10 mouse cellular contexts compared by ENCODE assay signal in genomic region chr2:152781031-152781711, GRCm38 (mm10). TPM values are rescaled to one million over a fixed set of nuclear protein-coding genes. Genes with fewer than 3 reads are reported as not detected.
DNase-seq lines count a peak whose midpoint lies in the region; ATAC-seq and TF ChIP-seq lines count a peak whose summit lies in the region.
"Had no signal": no experiment of that assay in that cellular context is flagged by ENCODE, and none has a peak within 500 bp of the region (broad histone marks: within the 10 kb centered on the region; RNA-seq: fewer than 3 reads in every experiment).

No protein-coding gene starts in this region.

- intact Hi-C loops in left cerebral cortex, adult 2 months (cut with DNase I): no loop called here
- intact Hi-C loops in left cerebral cortex, postnatal 36 days (cut with DNase I): no loop called here

- H3K36me3 ChIP-seq in limb, embryonic 10.5 days: peaks cover 49% of the 10 kb centered on the region

- no peak for ATAC-seq in CD4-positive, CD25-positive, alpha-beta regulatory T cell, adult 4 months

- peaks cover 17% of the 10 kb centered on the region for H3K4me1 ChIP-seq in limb, embryonic 10.5 days

- no peak overlapping the region for H3K4me3 ChIP-seq in left cerebral cortex, adult 2 months
- no peak overlapping the region for H3K4me3 ChIP-seq in limb, embryonic 10.5 days

- H3K27me3 ChIP-seq in limb, embryonic 10.5 days (ENCODE audit: low read depth, poor library complexity, severe bottlenecking): no peaks in the 10 kb centered on the region

- H3K27ac ChIP-seq in left cerebral cortex, adult 2 months: peak overlapping the region; percentile 76
- 0 out of 2 replicates have a peak overlapping the region, but pooled peaks have one; percentile 26 for H3K27ac ChIP-seq in limb, embryonic 10.5 days

- 87% methylated on average over 3 of the region's 3 CpGs for WGBS in limb, embryonic 10.5 days

- H3K9me3 ChIP-seq in limb, embryonic 10.5 days (replicated peaks): no peaks in the 10 kb centered on the region

- peak; percentile 51 to 76 for DNase-seq in adrenal gland, adult (ENCODE audit: inconsistent age in 2 of 2, low spot score in 1 of 2)
- DNase-seq in adrenal gland, postnatal 4 days (ENCODE audit: low spot score in 2 of 2): no peak
- no peak for DNase-seq in left cerebral cortex, adult 2 months (ENCODE audit: extremely low spot score in 1 of 2, low spot score in 2 of 2)
- DNase-seq in left cerebral cortex, postnatal 36 days (ENCODE audit: low spot score in 2 of 2): no peak
- DNase-seq in adrenal gland, postnatal 10 days: peak; percentile 50
- DNase-seq in limb, embryonic 10.5 days (ENCODE audit: low spot score): no peak
- DNase-seq in ovary, postnatal 36 days (ENCODE audit: low spot score): no peak
- DNase-seq: cerebellum, adult 9-11 months; right cerebral cortex, postnatal 25 days had no signal

- TF ChIP-seq CTCF in left cerebral cortex, adult 2 months (IDR thresholded peaks at IDR 0.05): no peak

RNA-seq across cellular contexts. Expression of gene Cox4i2, which starts 27.2 kb away (rescaled TPM):
- total RNA-seq in adrenal gland, postnatal 4 days (2021): 1 to 10 TPM; 4.2 to 4.9 TPM
- 1 to 10 TPM; 1.7 to 1.9 TPM for total RNA-seq in left cerebral cortex, adult 2 months (2021)
- 1 to 10 TPM; 1.7 to 1.8 TPM for total RNA-seq in left cerebral cortex, postnatal 36 days (2021)
- total RNA-seq in adrenal gland, postnatal 10 days (2021): 1 to 10 TPM; 8.0 to 8.3 TPM
- polyA plus RNA-seq in limb, embryonic 10.5 days (2016; fragmentation: Nextera tagmentation; extraction: Ambion mirVana): 11.2 and 18.4 TPM in 2 replicates
- polyA plus RNA-seq in CD4-positive, CD25-positive, alpha-beta regulatory T cell, adult 4 months (2017; shearing (Covaris generic)): under 1 TPM in 1 of 2 experiments, not detected in 1; 0.46 TPM

RNA-seq across cellular contexts. Expression of gene Id1, which starts 45.1 kb away (rescaled TPM):
- 100 to 1,000 TPM; 103 to 129 TPM for total RNA-seq in adrenal gland, postnatal 4 days (2021)
- total RNA-seq in left cerebral cortex, adult 2 months (2021): 10 to 100 TPM; 22.4 to 24.2 TPM
- total RNA-seq in left cerebral cortex, postnatal 36 days (2021): 10 to 100 TPM; 22.9 to 23.9 TPM
- 100 to 1,000 TPM; 112 to 182 TPM for total RNA-seq in adrenal gland, postnatal 10 days (2021)
- polyA plus RNA-seq in limb, embryonic 10.5 days (2016; fragmentation: Nextera tagmentation; extraction: Ambion mirVana): 132 and 178 TPM in 2 replicates
- polyA plus RNA-seq in CD4-positive, CD25-positive, alpha-beta regulatory T cell, adult 4 months (2017; shearing (Covaris generic)): under 1 TPM; 0.75 to 0.82 TPM

RNA-seq across cellular contexts. Expression of gene Bcl2l1, which starts 50.4 kb away (rescaled TPM):
- 10 to 100 TPM; 63.5 to 64.6 TPM for total RNA-seq in adrenal gland, postnatal 4 days (2021)
- total RNA-seq in left cerebral cortex, adult 2 months (2021): 100 to 1,000 TPM; 133 to 135 TPM
- 100 to 1,000 TPM; 128 to 133 TPM for total RNA-seq in left cerebral cortex, postnatal 36 days (2021)
- 10 to 100 TPM; 49.3 to 56.2 TPM for total RNA-seq in adrenal gland, postnatal 10 days (2021)
- polyA plus RNA-seq in limb, embryonic 10.5 days (2016; fragmentation: Nextera tagmentation; extraction: Ambion mirVana): 90.1 and 103 TPM in 2 replicates
- 10 to 100 TPM; 55.5 to 75.0 TPM for polyA plus RNA-seq in CD4-positive, CD25-positive, alpha-beta regulatory T cell, adult 4 months (2017; shearing (Covaris generic))

Comparison
In these comparisons a context has a peak if more than half of its experiments do, and no peak if none do; other contexts are left out.
1. DNase-seq: peak in adrenal gland, adult (2 of 2) and adrenal gland, postnatal 10 days (single experiment); none in adrenal gland, postnatal 4 days (0 of 2), left cerebral cortex, adult 2 months (0 of 2), left cerebral cortex, postnatal 36 days (0 of 2), limb, embryonic 10.5 days (single experiment) and ovary, postnatal 36 days (single experiment).
2. RNA of gene Id1, which starts 45.1 kb away (total RNA-seq): 112 to 182 TPM in adrenal gland, postnatal 10 days and 103 to 129 TPM in adrenal gland, postnatal 4 days; 22.4 to 24.2 TPM in left cerebral cortex, adult 2 months and 22.9 to 23.9 TPM in left cerebral cortex, postnatal 36 days; every median in the first group is over 4 times any median in the second.